Mouse (Mus musculus): ENCODE data around the gene Lingo4. TPM values are rescaled to one million over a fixed set of nuclear protein-coding genes. Genes with fewer than 3 reads are reported as not detected.

Gene Lingo4
- total and polyA plus RNA-seq, 3 experiments, result not detected

DNA sequence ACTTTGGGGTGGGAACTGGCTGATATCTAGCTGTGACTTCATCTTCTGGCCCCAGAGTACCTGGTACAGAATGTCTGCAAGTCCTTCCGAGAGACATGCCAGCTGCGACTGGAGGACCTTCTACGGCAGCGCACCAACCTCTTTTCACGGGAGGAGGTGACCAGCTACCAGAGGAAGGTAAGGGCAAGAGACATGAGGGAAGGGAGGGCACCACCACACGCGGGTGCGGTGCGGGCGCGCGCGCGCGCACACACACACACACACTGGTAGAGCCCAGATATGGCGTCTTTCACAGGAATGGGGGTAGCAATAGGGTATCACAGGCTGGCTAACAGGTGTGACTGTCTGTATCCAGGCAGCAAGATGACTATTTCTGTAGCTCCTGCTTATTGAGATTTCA, 8.9 kb upstream of the Lingo4 start:
- Histone ChIP-seq H3K4me3 (ENCODE audit: control insufficient read depth in 1 of 2, insufficient read depth in 1 of 2, low read depth in 2 of 2, low read length in 2 of 2) (no peak overlapping the region), H3K9ac (ENCODE audit: control insufficient read depth, low read depth, low read length, poor library complexity, severe bottlenecking) (no peak overlapping the region), H3K9me3 (replicated peaks; ENCODE audit: insufficient read depth, low read length) (no peaks in the 10 kb centered on the region), H3K27ac (ENCODE audit: control insufficient read depth, low read depth, low read length) (no peak overlapping the region), H3K36me3 (ENCODE audit: control insufficient read depth in 1 of 2, insufficient read depth in 2 of 2, low read length in 2 of 2) (no peaks in the 10 kb centered on the region), H3K27me3 (ENCODE audit: control insufficient read depth in 1 of 2, insufficient read depth in 2 of 2, low read length in 2 of 2) (peaks cover 2 to 4% of the 10 kb centered on the region in 2 experiments), H3K4me1 (ENCODE audit: control insufficient read depth in 1 of 2, insufficient read depth in 2 of 2, low read length in 2 of 2) (no peaks in the 10 kb centered on the region), H3K79me2 (ENCODE audit: control insufficient read depth, insufficient read depth, low read length, poor library complexity) (no peaks in the 10 kb centered on the region)
- DNase-seq (ENCODE audit: low read depth, low spot score), result no peak
- no peak for TF ChIP-seq ZC3H11A (IDR thresholded peaks at IDR 0.05; ENCODE audit: low read depth, low read length)
- no peak for TF ChIP-seq UBTF (IDR thresholded peaks at IDR 0.05; ENCODE audit: borderline replicate concordance, insufficient read depth, low read depth, low read length)
- TF ChIP-seq RCOR1 (IDR thresholded peaks at IDR 0.05; ENCODE audit: low read depth, low read length), result no peak
- no peak for TF ChIP-seq JUND (IDR thresholded peaks at IDR 0.05; ENCODE audit: low read depth, low read length)
- no peak for TF ChIP-seq HCFC1 (IDR thresholded peaks at IDR 0.05; ENCODE audit: low read depth, low read length)
- no peak for TF ChIP-seq ETS1 (IDR thresholded peaks at IDR 0.05; ENCODE audit: low read depth, low read length)
- no peak for TF ChIP-seq NRF1 (IDR thresholded peaks at IDR 0.05; ENCODE audit: insufficient read depth, low read depth, low read length, poor library complexity, severe bottlenecking)
- no peak for TF ChIP-seq GATA1 (IDR thresholded peaks at IDR 0.05; ENCODE audit: low read depth, low read length)
- no peak for TF ChIP-seq MAX (IDR thresholded peaks at IDR 0.05; ENCODE audit: low read length)
- no peak for TF ChIP-seq MXI1 (IDR thresholded peaks at IDR 0.05; ENCODE audit: low read depth, low read length)
- no peak for TF ChIP-seq CTCF (IDR thresholded peaks at IDR 0.05 in 2 of 3, conservative IDR thresholded peaks at IDR 0.05 in 1 of 3; ENCODE audit: control insufficient read depth in 1 of 3, insufficient read depth in 1 of 3, low read depth in 2 of 3, low read length in 3 of 3, poor library complexity in 1 of 3, severe bottlenecking in 1 of 3)
- TF ChIP-seq BHLHE40 (IDR thresholded peaks at IDR 0.05; ENCODE audit: borderline replicate concordance, low read depth, low read length), result no peak
- TF ChIP-seq MAZ (IDR thresholded peaks at IDR 0.05; ENCODE audit: low read depth, low read length), result no peak
- TF ChIP-seq USF2 (IDR thresholded peaks at IDR 0.05; ENCODE audit: borderline replicate concordance in 1 of 2, insufficient read depth in 1 of 2, low read depth in 1 of 2, low read length in 2 of 2), result no peak
- TF ChIP-seq MYB (IDR thresholded peaks at IDR 0.05; ENCODE audit: low read depth, low read length), result no peak
- no peak for TF ChIP-seq ZKSCAN1 (IDR thresholded peaks at IDR 0.05; ENCODE audit: low read depth, low read length)
- TF ChIP-seq CHD2 (IDR thresholded peaks at IDR 0.05; ENCODE audit: low read length), result no peak
- no peak for TF ChIP-seq MYC (IDR thresholded peaks at IDR 0.05; ENCODE audit: low read depth, low read length)

DNA sequence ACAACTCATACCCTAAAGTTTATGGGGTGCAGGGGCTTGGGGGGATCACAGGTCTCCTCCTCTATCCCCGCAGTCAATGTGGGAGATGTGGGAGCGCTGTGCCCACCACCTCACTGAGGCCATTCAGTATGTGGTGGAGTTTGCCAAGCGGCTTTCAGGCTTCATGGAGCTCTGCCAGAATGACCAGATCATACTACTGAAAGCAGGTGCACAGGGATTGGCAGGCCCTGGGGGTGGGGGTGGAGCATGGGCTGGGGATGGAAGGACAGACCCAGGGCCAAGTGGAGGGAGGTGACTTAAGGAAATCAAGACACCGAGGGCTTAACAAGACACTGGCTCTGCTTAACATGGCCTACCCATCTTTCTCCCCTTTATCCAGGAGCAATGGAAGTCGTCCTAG, 7.3 kb upstream of the Lingo4 start:
- H3K9ac ChIP-seq (ENCODE audit: control insufficient read depth, low read depth, low read length, poor library complexity, severe bottlenecking), result no peak overlapping the region
- TF ChIP-seq MAX (IDR thresholded peaks at IDR 0.05; ENCODE audit: low read length), result no peak
- TF ChIP-seq POLR2AphosphoS2 (IDR thresholded peaks at IDR 0.05; ENCODE audit: low read length), result no peak
- no peak for TF ChIP-seq ZKSCAN1 (IDR thresholded peaks at IDR 0.05; ENCODE audit: low read depth, low read length)
- no peak for TF ChIP-seq SIN3A (IDR thresholded peaks at IDR 0.05; ENCODE audit: low read length)
- TF ChIP-seq ELF1 (IDR thresholded peaks at IDR 0.05; ENCODE audit: low read depth, low read length), result no peak
- TF ChIP-seq CTCF (IDR thresholded peaks at IDR 0.05 in 2 of 3, conservative IDR thresholded peaks at IDR 0.05 in 1 of 3; ENCODE audit: control insufficient read depth in 1 of 3, insufficient read depth in 1 of 3, low read depth in 2 of 3, low read length in 3 of 3, poor library complexity in 1 of 3, severe bottlenecking in 1 of 3), result no peak
- no peak for TF ChIP-seq RCOR1 (IDR thresholded peaks at IDR 0.05; ENCODE audit: low read depth, low read length)
- TF ChIP-seq RAD21 (IDR thresholded peaks at IDR 0.05; ENCODE audit: low read depth, low read length), result no peak
- no peak for TF ChIP-seq MXI1 (IDR thresholded peaks at IDR 0.05; ENCODE audit: low read depth, low read length)
- TF ChIP-seq USF1 (IDR thresholded peaks at IDR 0.05; ENCODE audit: low read depth, low read length), result no peak
- TF ChIP-seq KAT2A (conservative IDR thresholded peaks at IDR 0.05; ENCODE audit: low read depth, low read length), result no peak
- TF ChIP-seq GATA1 (IDR thresholded peaks at IDR 0.05; ENCODE audit: low read depth, low read length), result no peak
- TF ChIP-seq MEF2A (IDR thresholded peaks at IDR 0.05; ENCODE audit: extremely low read depth, insufficient replicate concordance, low read depth, low read length, poor library complexity, severe bottlenecking), result no peak
- TF ChIP-seq MAZ (IDR thresholded peaks at IDR 0.05; ENCODE audit: low read depth, low read length), result no peak
- no peak for TF ChIP-seq HCFC1 (IDR thresholded peaks at IDR 0.05; ENCODE audit: low read depth, low read length)
- no peak for TF ChIP-seq TAL1 (IDR thresholded peaks at IDR 0.05; ENCODE audit: low read length)
- no peak for TF ChIP-seq ETS1 (IDR thresholded peaks at IDR 0.05; ENCODE audit: low read depth, low read length)
- no peak for TF ChIP-seq USF2 (IDR thresholded peaks at IDR 0.05; ENCODE audit: borderline replicate concordance in 1 of 2, insufficient read depth in 1 of 2, low read depth in 1 of 2, low read length in 2 of 2)
- no peak for DNase-seq (ENCODE audit: low read depth, low spot score)
- H3K9me3 ChIP-seq (replicated peaks; ENCODE audit: insufficient read depth, low read length), result no peaks in the 10 kb centered on the region
- H3K36me3 ChIP-seq (ENCODE audit: control insufficient read depth in 1 of 2, insufficient read depth in 2 of 2, low read length in 2 of 2), result no peaks in the 10 kb centered on the region
- no peaks in the 10 kb centered on the region for H3K4me1 ChIP-seq (ENCODE audit: control insufficient read depth in 1 of 2, insufficient read depth in 2 of 2, low read length in 2 of 2)
- H3K4me3 ChIP-seq (ENCODE audit: control insufficient read depth in 1 of 2, insufficient read depth in 1 of 2, low read depth in 2 of 2, low read length in 2 of 2), result no peak overlapping the region
- H3K27me3 ChIP-seq (ENCODE audit: control insufficient read depth in 1 of 2, insufficient read depth in 2 of 2, low read length in 2 of 2), result peaks cover 6 to 11% of the 10 kb centered on the region in 2 experiments
- no peaks in the 10 kb centered on the region for H3K79me2 ChIP-seq (ENCODE audit: control insufficient read depth, insufficient read depth, low read length, poor library complexity)
- no peak overlapping the region for H3K27ac ChIP-seq (ENCODE audit: control insufficient read depth, low read depth, low read length)
